Mouse (Mus musculus) limb, embryonic 15.5 days (tissue): ENCODE measurements around the gene Dgkq. TPM values are rescaled to one million over a fixed set of nuclear protein-coding genes. Genes with fewer than 3 reads are reported as not detected.

ENCODE experiments used
- ATAC-seq: fragments of 200-750 bp; cut with Nextera tagmentation; 2 replicates; pipeline ENCODE4 v1.8.0; 2017; ENCODE audit warnings: low read depth, moderate TSS enrichment; ENCODE audit not compliant: insufficient number of reproducible peaks, low FRiP score, low TSS enrichment
- H3K27ac ChIP-seq: fragments of 300-500 bp; sonication (generic); 2 replicates; pipeline ENCODE4 v1.5.1; 2015; ENCODE audit warnings: moderate library complexity, mild to moderate bottlenecking, inconsistent platforms
- H3K27me3 ChIP-seq: fragments of 300-500 bp; sonication (generic); 2 replicates; pipeline ENCODE4 v1.6.1; 2015; ENCODE audit warnings: inconsistent platforms
- H3K36me3 ChIP-seq: fragments of 300-500 bp; sonication (generic); 2 replicates; pipeline ENCODE4 v1.6.1; 2015; ENCODE audit warnings: inconsistent platforms
- H3K4me1 ChIP-seq: fragments of 300-500 bp; sonication (generic); 2 replicates; pipeline ENCODE4 v1.6.1; 2015; ENCODE audit warnings: inconsistent platforms
- H3K4me2 ChIP-seq: fragments of 300-500 bp; sonication (generic); 2 replicates; pipeline ENCODE4 v1.6.1; 2015; ENCODE audit warnings: mild to moderate bottlenecking, inconsistent platforms
- H3K4me3 ChIP-seq: fragments of 300-500 bp; sonication (generic); 2 replicates; pipeline ENCODE4 v1.5.1; 2015; ENCODE audit warnings: mild to moderate bottlenecking, inconsistent platforms
- H3K9ac ChIP-seq: fragments of 300-500 bp; sonication (generic); 2 replicates; pipeline ENCODE4 v1.6.1; 2015; ENCODE audit warnings: inconsistent platforms
- H3K9me3 ChIP-seq: fragments of 300-500 bp; sonication (generic); 2 replicates; pipeline ENCODE4 v1.6.1; 2016; ENCODE audit warnings: inconsistent platforms
- WGBS: fragments of 180-500 bp; shearing (Covaris S2); methylation state at CpG from one replicate; pipeline ENCODE4 v1.1.7; 2015; 5-methylcytosine and 5-hydroxymethylcytosine counted together
- polyA plus RNA-seq: library from polyadenylated mRNA; unstranded; fragments of >200 nt; fragmentation: Nextera tagmentation; extraction: Ambion mirVana; gene quantifications from 2 replicates; pipeline ENCODE4 v1.2.1, GENCODE M21; 2015

Dgkq gene
- polyA plus RNA-seq, 1 experiment from 2014 or later, result 17.1 TPM

- no peak overlapping the region for H3K27ac ChIP-seq
- WGBS, result 40% methylated on average over 3 of the region's 3 CpGs
- H3K4me3 ChIP-seq, result no peak overlapping the region
- H3K9ac ChIP-seq, result no peak overlapping the region
- H3K4me2 ChIP-seq, result no peak overlapping the region
- H3K27me3 ChIP-seq, result no peaks in the 10 kb centered on the region; the same call in 1 of the 2 replicates
- H3K9me3 ChIP-seq, result no peaks in the 10 kb centered on the region
- no peak for ATAC-seq
- H3K4me1 ChIP-seq, result peaks cover 17% of the 10 kb centered on the region
- no peaks in the 10 kb centered on the region for H3K36me3 ChIP-seq
Measured at GRCm38 (mm10) chr5:108665066-108665465, 4.4 kb downstream of the Dgkq start.

- Histone ChIP-seq H3K4me1 (peaks cover 21% of the 10 kb centered on the region), H3K4me2 (no peak overlapping the region), H3K9me3 (no peaks in the 10 kb centered on the region), H3K36me3 (0 out of 2 replicates have a peak, but pooled peaks cover 3% of the 10 kb centered on the region), H3K27me3 (no peaks in the 10 kb centered on the region; the same call in 1 of the 2 replicates), H3K4me3 (no peak overlapping the region), H3K9ac (no peak overlapping the region), H3K27ac (no peak overlapping the region)
- ATAC-seq, result no peak
- WGBS, result 77% methylated on average over 4 of the region's 4 CpGs
Measured at GRCm38 (mm10) chr5:108662772-108663171, 6.7 kb downstream of the Dgkq start.

DNA sequence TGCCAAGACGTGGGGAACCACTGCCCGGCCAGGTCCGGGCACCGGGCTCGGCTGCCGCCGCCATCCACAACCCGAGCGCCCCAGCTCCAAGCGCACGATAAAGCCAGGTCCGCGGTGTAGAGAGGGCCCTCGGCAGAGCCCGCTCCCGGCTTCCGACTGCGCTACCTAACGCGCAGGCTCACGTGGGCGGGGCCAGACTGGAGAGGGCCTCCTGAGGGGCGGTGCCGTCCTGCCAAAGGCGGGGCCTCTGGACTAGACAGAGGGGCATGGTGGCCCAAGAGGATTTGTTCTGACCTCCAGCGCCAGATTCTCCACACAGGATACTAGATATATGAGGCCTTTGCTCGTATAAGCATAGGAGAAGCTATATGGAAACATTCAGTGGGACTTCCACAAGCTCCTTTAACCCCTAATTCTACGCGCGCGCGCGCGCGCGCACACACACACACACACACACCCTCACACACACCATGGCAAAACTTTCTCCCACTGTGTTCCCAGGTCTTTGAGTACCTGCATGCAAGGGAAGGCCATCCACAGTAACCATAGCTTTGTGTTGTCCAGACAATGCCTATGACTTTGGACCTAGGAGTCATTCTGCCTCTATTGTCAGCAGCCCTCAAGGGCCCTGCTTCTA is 8.7 kb downstream of the Dgkq start:
- H3K9me3 ChIP-seq, result no peaks in the 10 kb centered on the region
- peak overlapping the region; percentile 63 for H3K4me3 ChIP-seq
- no peaks in the 10 kb centered on the region; the same call in 1 of the 2 replicates for H3K27me3 ChIP-seq
- peaks cover 22% of the 10 kb centered on the region for H3K36me3 ChIP-seq
- H3K9ac ChIP-seq, result peak overlapping the region; percentile 69
- peak overlapping the region; percentile 51; the same call in 1 of the 2 replicates for H3K27ac ChIP-seq
- WGBS, result 16% methylated on average over 36 of the region's 36 CpGs
- peak overlapping the region; percentile 83 for H3K4me2 ChIP-seq
- ATAC-seq, result peak; percentile 93
- peaks cover 21% of the 10 kb centered on the region for H3K4me1 ChIP-seq

DNA sequence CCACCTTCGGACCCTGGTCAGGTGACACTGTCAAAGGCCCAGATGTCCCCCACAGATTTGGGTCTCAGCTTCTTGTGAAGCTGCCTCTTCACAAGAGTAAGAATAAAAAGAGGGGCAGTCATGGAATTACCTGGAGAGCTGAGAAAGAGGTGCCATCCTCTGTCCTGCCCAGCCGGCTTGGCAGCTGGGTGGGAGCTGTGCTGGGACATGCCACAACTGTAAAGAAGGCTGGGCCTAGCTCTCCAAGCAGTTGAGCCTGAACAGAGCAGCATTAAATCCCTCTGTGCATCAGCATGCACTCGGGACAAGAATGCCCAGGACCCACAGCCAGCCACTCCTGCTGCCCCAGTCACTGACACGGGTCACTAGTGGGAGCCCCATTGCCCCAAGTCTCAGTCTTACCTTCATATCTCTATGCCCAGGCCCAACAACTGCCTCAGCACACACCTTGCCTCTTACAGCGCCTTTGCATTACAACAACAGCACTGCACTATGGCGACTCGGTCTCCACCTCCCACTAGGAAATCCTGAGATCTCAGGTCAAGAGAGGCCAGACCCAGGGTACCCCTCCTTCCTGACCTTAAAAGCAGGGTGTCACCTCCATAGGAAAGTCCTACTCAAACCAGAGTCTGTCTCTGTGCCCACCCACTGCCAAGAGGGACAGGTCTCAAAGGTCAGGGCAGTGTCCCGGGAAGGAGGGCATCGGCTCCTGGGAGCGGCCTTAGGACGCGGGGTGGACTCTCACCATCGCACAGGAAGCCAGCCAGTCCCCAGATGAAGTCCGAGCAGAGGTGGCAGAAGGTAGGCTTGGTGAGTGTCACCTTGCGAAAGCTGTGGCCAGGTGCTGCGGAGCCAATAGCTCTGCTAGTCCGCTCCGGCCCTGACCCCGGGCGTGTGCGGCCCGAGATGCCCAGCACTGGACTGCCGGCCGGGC is 9.5 kb downstream of the Dgkq start, which contains the start of gene Idua:
Gene Idua (plus strand): TSS at position 634 of the 934 bp plus-strand sequence.
- Histone ChIP-seq H3K36me3 (peaks cover 30% of the 10 kb centered on the region), H3K9ac (peak within 1 kb of the TSS; percentile 69), H3K4me3 (peak within 1 kb of the TSS; percentile 63), H3K27me3 (no peaks in the 10 kb centered on the region; the same call in 1 of the 2 replicates), H3K9me3 (no peaks in the 10 kb centered on the region), H3K27ac (peak within 1 kb of the TSS; percentile 51; the same call in 1 of the 2 replicates), H3K4me2 (peak within 1 kb of the TSS; percentile 83), H3K4me1 (peaks cover 21% of the 10 kb centered on the region)
- peak; percentile 12; the same call in 1 of the 2 replicates for ATAC-seq
- WGBS, result 9% methylated on average over 24 of the region's 24 CpGs

DNA sequence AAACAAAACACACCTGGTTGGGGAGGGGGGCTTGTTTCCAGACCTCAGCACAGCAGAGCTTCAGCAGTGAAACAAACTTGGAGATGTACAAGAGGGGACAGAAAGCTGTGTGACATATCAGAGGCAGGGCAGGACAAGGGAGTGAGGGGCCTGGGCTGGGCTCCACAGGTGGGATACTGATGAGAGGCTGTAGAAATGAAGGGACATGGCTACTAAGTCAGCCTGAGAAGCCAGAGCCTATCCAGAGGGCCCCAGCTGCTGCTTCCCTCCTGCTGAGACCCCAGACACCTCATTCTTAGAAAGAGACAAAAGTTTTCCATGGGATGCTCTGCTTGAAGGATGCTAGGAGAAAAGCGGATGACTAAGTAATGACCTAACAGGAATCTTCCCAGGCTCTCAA is 10.9 kb downstream of the Dgkq start:
- Histone ChIP-seq H3K36me3 (peaks cover 44% of the 10 kb centered on the region), H3K27ac (no peak overlapping the region), H3K4me2 (no peak overlapping the region), H3K27me3 (no peaks in the 10 kb centered on the region), H3K4me1 (peaks cover 21% of the 10 kb centered on the region), H3K4me3 (no peak overlapping the region), H3K9ac (no peak overlapping the region), H3K9me3 (no peaks in the 10 kb centered on the region)
- no peak for ATAC-seq
- WGBS, result 77% methylated on average over 1 of the region's 1 CpGs

- H3K4me3 ChIP-seq, result no peak overlapping the region
- H3K9ac ChIP-seq, result no peak overlapping the region
- peaks cover 56% of the 10 kb centered on the region for H3K36me3 ChIP-seq
- peaks cover 21% of the 10 kb centered on the region for H3K4me1 ChIP-seq
- H3K27me3 ChIP-seq, result no peaks in the 10 kb centered on the region
- H3K9me3 ChIP-seq, result no peaks in the 10 kb centered on the region
- no peak overlapping the region for H3K27ac ChIP-seq
- 77% methylated on average over 5 of the region's 5 CpGs for WGBS
- H3K4me2 ChIP-seq, result no peak overlapping the region
- ATAC-seq, result no peak
Measured at GRCm38 (mm10) chr5:108657406-108657805, 12.1 kb downstream of the Dgkq start.

DNA sequence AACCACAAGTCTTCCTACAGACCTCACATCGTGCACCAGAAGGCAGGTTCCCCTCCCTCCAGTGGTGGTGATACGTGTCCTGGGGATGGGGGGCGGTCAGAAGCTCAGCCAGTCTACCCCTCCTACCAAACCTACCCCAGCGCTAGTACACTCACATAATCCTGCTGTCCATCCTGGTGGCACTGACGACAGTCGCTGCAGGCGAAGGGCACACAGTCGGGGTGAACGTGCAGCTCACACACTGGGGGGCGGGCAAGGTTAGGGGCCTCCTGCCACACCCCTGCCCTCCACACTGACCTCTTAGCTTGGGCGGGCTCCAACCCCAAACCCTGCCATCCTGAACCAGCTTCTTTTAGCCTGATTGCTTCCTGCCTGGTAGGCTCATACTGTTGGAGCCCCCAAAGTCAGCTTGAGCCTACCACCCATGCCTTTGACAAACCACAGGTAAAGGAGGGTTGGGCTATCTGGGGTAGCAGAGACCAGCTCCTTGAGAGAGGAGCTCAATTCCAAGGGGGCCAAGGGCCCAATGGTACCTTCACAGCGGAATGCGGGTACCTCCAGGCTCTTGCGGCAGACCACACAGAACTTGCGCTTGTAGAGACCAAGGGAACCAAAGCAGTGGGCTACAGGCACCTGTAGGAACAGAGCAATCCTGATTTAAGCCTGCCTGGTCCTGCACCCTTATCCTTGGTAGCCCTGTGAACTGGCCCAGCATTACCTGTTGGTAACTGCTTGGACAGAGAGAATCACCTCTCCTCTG is 13.4 kb downstream of the Dgkq start:
- Histone ChIP-seq H3K9me3 (no peaks in the 10 kb centered on the region), H3K9ac (no peak overlapping the region), H3K27me3 (no peaks in the 10 kb centered on the region), H3K36me3 (peaks cover 65% of the 10 kb centered on the region), H3K27ac (no peak overlapping the region), H3K4me2 (no peak overlapping the region), H3K4me1 (peaks cover 20% of the 10 kb centered on the region), H3K4me3 (no peak overlapping the region)
- no peak for ATAC-seq
- WGBS, result 93% methylated on average over 15 of the region's 15 CpGs

DNA sequence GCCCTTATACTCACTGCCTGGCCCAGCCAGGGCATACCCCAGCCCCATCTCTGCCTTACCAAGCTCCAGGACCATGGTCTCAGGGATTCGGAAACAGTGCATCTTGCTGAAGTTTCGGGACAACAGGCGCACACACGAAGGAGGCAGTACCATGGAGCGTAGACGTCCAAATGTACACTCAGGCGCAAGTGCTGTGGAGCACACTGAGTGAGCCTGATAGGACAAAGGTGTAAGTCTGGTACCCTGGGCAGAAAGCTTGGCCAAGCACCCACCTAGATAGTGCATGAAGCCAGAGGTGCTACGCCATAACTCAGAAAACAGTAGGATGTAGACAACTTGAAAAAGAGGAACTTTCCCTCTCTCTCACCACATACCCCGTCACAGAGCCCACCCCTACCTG is 14.1 kb downstream of the Dgkq start:
- no peaks in the 10 kb centered on the region for H3K27me3 ChIP-seq
- no peak for ATAC-seq
- peaks cover 71% of the 10 kb centered on the region for H3K36me3 ChIP-seq
- H3K4me2 ChIP-seq, result no peak overlapping the region
- 96% methylated on average over 9 of the region's 9 CpGs for WGBS
- no peak overlapping the region for H3K27ac ChIP-seq
- H3K4me3 ChIP-seq, result no peak overlapping the region
- H3K9ac ChIP-seq, result no peak overlapping the region
- peaks cover 16% of the 10 kb centered on the region for H3K4me1 ChIP-seq
- no peaks in the 10 kb centered on the region for H3K9me3 ChIP-seq

- Histone ChIP-seq H3K36me3 (peaks cover 78% of the 10 kb centered on the region), H3K4me1 (peaks cover 11% of the 10 kb centered on the region), H3K4me3 (no peak overlapping the region), H3K27ac (no peak overlapping the region), H3K27me3 (no peaks in the 10 kb centered on the region), H3K9me3 (no peaks in the 10 kb centered on the region), H3K4me2 (no peak overlapping the region), H3K9ac (no peak overlapping the region)
- ATAC-seq, result no peak
- 91% methylated on average over 10 of the region's 10 CpGs for WGBS
Measured at GRCm38 (mm10) chr5:108654444-108654990, 15.0 kb downstream of the Dgkq start.

GRCm38 (mm10) chr5:108653341-108653740 is 16.1 kb downstream of the Dgkq start:
- Histone ChIP-seq H3K27ac (no peak overlapping the region), H3K4me3 (no peak overlapping the region), H3K9me3 (no peaks in the 10 kb centered on the region), H3K36me3 (peaks cover 89% of the 10 kb centered on the region), H3K4me1 (0 out of 2 replicates have a peak, but pooled peaks cover under 1% of the 10 kb centered on the region), H3K27me3 (no peaks in the 10 kb centered on the region), H3K4me2 (no peak overlapping the region), H3K9ac (no peak overlapping the region)
- ATAC-seq, result no peak
- WGBS, result 80% methylated on average over 6 of the region's 6 CpGs

DNA sequence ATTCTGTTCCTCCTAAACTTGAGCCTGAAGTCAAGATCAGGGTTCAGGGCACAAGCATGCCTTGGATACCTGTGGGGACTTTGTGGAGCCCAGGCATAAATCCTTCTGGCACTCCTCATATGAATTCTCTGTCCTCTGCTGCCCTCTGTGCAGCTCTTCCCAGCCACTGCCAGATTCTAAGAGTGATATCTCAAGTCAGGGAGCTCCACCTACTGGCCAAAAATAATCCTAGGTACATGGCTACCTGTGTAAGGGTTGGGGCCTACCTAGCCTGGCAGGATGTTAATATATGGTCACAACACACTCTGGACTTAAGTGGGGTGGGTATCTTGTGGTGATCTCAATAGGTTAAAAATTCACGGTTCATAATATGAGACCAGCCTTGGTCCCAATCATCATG is 17.6 kb downstream of the Dgkq start:
- no peak for ATAC-seq
- no peaks in the 10 kb centered on the region for H3K4me1 ChIP-seq
- no peaks in the 10 kb centered on the region for H3K27me3 ChIP-seq
- H3K36me3 ChIP-seq, result peaks cover 89% of the 10 kb centered on the region
- no peak overlapping the region for H3K4me3 ChIP-seq
- no peak overlapping the region for H3K27ac ChIP-seq
- no peak overlapping the region for H3K9ac ChIP-seq
- H3K9me3 ChIP-seq, result no peaks in the 10 kb centered on the region
- no peak overlapping the region for H3K4me2 ChIP-seq
- WGBS, result 73% methylated on average over 1 of the region's 1 CpGs
